Mouse (Mus musculus) c-Kit-positive CD71-positive TER-119-positive erythroid progenitor cells, embryonic 14.5 days (primary cell): ENCODE results near the gene Snx14.
A peak's percentile ranks its signal among the peaks of the same experiment; 100 is the strongest.
"Not testable (repeated sequence)": the region's sequence is repeated elsewhere in the genome, so short reads cannot be mapped to it uniquely, and the experiment has no call there.

Source experiments
- DNase-seq: peaks from one replicate; pipeline ENCODE4 v3.0.0-alpha.2; 2013; ENCODE audit warnings: low spot score

Gene Snx14

GRCm38 (mm10) chr9:88438555-88439237 is at the start of gene Snx14:
Gene Snx14, minus strand, starts transcription at chr9:88438958.
- DNase-seq, result peak; percentile 83

- DNase-seq, result no peak
These were observed 45.8 kb upstream of the Snx14 start for GRCm38 (mm10) chr9:88484531-88484930.

GRCm38 (mm10) chr9:88482829-88483396 is 44.2 kb upstream of the Snx14 start:
- DNase-seq, result peak; percentile 29

- DNase-seq, result peak; percentile 89
These were observed 43.6 kb upstream of the Snx14 start, which contains the start of gene Syncrip for GRCm38 (mm10) chr9:88482230-88482828. Gene Syncrip, minus strand, starts transcription at chr9:88482574.

GRCm38 (mm10) chr9:88481791-88482160 is 43.0 kb upstream of the Snx14 start:
- DNase-seq, result no peak

GRCm38 (mm10) chr9:88481061-88481790 is 42.5 kb upstream of the Snx14 start:
- DNase-seq, result peak; percentile 29

- no peak for DNase-seq
These were observed 41.4 kb upstream of the Snx14 start for GRCm38 (mm10) chr9:88480120-88480519.

- DNase-seq, result no peak
These were observed 37.4 kb upstream of the Snx14 start for GRCm38 (mm10) chr9:88476138-88476537.

- DNase-seq, result not testable (repeated sequence)
These were observed 22.3 kb upstream of the Snx14 start for GRCm38 (mm10) chr9:88461017-88461416.

GRCm38 (mm10) chr9:88439991-88440390 is 1.2 kb upstream of the Snx14 start:
- no peak for DNase-seq

GRCm38 (mm10) chr9:88439238-88439600 is 461 bp upstream of the Snx14 start:
- DNase-seq, result no peak

GRCm38 (mm10) chr9:88438237-88438554 is 562 bp downstream of the Snx14 start:
- DNase-seq, result peak; percentile 32

GRCm38 (mm10) chr9:88437342-88438236 is 1.2 kb downstream of the Snx14 start:
- DNase-seq, result peak; percentile 28

- no peak for DNase-seq
These were observed 14.4 kb downstream of the Snx14 start for GRCm38 (mm10) chr9:88424356-88424755.

GRCm38 (mm10) chr9:88422428-88422827 is 16.3 kb downstream of the Snx14 start:
- DNase-seq, result no peak

- DNase-seq, result no peak
These were observed 22.0 kb downstream of the Snx14 start for GRCm38 (mm10) chr9:88416752-88417151.

- DNase-seq, result no peak
These were observed 28.8 kb downstream of the Snx14 start for GRCm38 (mm10) chr9:88409978-88410377.

- DNase-seq, result peak; percentile 19
These were observed 34.2 kb downstream of the Snx14 start for GRCm38 (mm10) chr9:88404515-88404914.

- peak; percentile 59 for DNase-seq
These were observed 34.7 kb downstream of the Snx14 start for GRCm38 (mm10) chr9:88404088-88404487.

GRCm38 (mm10) chr9:88398461-88398860 is 40.3 kb downstream of the Snx14 start:
- DNase-seq, result no peak

- no peak for DNase-seq
These were observed 43.9 kb downstream of the Snx14 start for GRCm38 (mm10) chr9:88394852-88395251.

GRCm38 (mm10) chr9:88388826-88389225 is 49.9 kb downstream of the Snx14 start:
- no peak for DNase-seq
